Comparison of ENCODE assay signal across 8 mouse cellular contexts in the genomic region with DNA sequence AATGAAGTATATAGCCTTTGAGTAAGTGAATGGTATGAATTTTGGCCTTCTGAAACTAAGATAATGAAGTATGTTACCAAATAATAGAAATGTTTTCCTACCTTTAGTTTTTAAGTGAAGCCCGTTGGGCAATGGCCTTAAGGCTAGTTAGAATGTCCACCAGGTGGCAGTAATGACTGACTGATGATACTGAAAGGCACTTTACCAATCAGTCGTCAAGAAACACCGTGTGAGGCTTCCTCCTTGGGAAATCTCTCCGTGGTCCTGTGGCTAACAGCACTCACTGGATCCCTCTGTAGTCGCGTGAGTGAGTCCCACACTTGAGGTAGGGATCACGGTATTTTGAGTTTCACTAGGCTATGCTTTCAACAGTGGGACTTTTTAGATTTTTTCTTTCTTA. TPM values are rescaled to one million over a fixed set of nuclear protein-coding genes. Genes with fewer than 3 reads are reported as not detected.
A peak's percentile ranks its signal among the peaks of the same experiment; 100 is the strongest.
DNase-seq lines count a peak whose midpoint lies in the region; ATAC-seq lines count a peak whose summit lies in the region.

No protein-coding gene starts in this region.

- H3K27me3 ChIP-seq in hindbrain, embryonic 14.5 days (ENCODE audit: control insufficient read depth, insufficient read depth, low read length), result no peaks in the 10 kb centered on the region

- H3K27ac ChIP-seq in hindbrain, embryonic 14.5 days, result no peak overlapping the region

- H3K9me3 ChIP-seq in hindbrain, embryonic 14.5 days (ENCODE audit: control insufficient read depth, low read length), result no peaks in the 10 kb centered on the region

- peak; percentile 9 for DNase-seq in ovary, postnatal 36 days (ENCODE audit: low spot score)
- DNase-seq in ovary, adult 18-20 months (ENCODE audit: low spot score), result no peak
- peak; percentile 37 for DNase-seq in brain, embryonic 18.5 days (ENCODE audit: low read depth, low spot score)
- DNase-seq in fibroblast of lung, adult 2 months (ENCODE audit: low read depth), result peak; percentile 27
- DNase-seq in hindbrain, embryonic 14.5 days (ENCODE audit: low spot score), result peak; percentile 86
- DNase-seq in layer of hippocampus, postnatal 10 days (ENCODE audit: low spot score in 2 of 2), result peak; percentile 65 to 69
- DNase-seq in right cerebral cortex, postnatal 14 days, result peak; percentile 54

- no peaks in the 10 kb centered on the region for H3K4me1 ChIP-seq in hindbrain, embryonic 14.5 days (replicated peaks; ENCODE audit: control insufficient read depth, insufficient read depth, low read length)

- WGBS in hindbrain, embryonic 14.5 days, result 32% methylated on average over 7 of the region's 7 CpGs

- peak; percentile 77 for ATAC-seq in hindbrain, embryonic 14.5 days (ENCODE audit: low FRiP score)
- ATAC-seq in megakaryocyte progenitor cell, adult 5-6 weeks (replicated peaks; ENCODE audit: poor library complexity), result peak; percentile 97

- H3K4me2 ChIP-seq in hindbrain, embryonic 14.5 days (replicated peaks), result no peak overlapping the region

- H3K4me3 ChIP-seq in hindbrain, embryonic 14.5 days (replicated peaks; ENCODE audit: low read length), result no peak overlapping the region

- no peak overlapping the region for H3K9ac ChIP-seq in hindbrain, embryonic 14.5 days

- H3K36me3 ChIP-seq in hindbrain, embryonic 14.5 days (replicated peaks; ENCODE audit: control insufficient read depth, insufficient read depth), result peaks cover 52% of the 10 kb centered on the region

RNA-seq across cellular contexts. Expression of gene Nmd3, which starts 34.7 kb away (rescaled TPM):
- polyA plus RNA-seq in hindbrain, embryonic 14.5 days (2014; fragmentation: Nextera tagmentation; extraction: Ambion mirVana), result 111 and 113 TPM in 2 replicates
- 10 to 100 TPM; 53.8 to 57.0 TPM for total RNA-seq in layer of hippocampus, postnatal 10 days (2021)
- total RNA-seq in megakaryocyte progenitor cell, adult 5-6 weeks (2015), result 135 and 156 TPM in 2 replicates
- total RNA-seq in megakaryocyte progenitor cell, adult 5-6 weeks (2017), result 56.3 and 96.1 TPM in 2 replicates
